Mouse (Mus musculus) MEL (cell line): ENCODE results near the gene Hpcal1.

Experiments used
- E2F4 ChIP-seq: IDR thresholded peaks from 2 replicates; pipeline ENCODE4 v1.6.1; 2011; ENCODE audit warnings: low read depth, low read length, improper control_type of control experiment, borderline replicate concordance
- EP300 ChIP-seq, 2 experiments: IDR thresholded peaks; 2 replicates each; pipeline ENCODE4 v1.6.1; 2011; ENCODE audit warnings: improper control_type of control experiment in 2 of 2, low read length in 2 of 2, low read depth in 1 of 2, mild to moderate bottlenecking in 1 of 2
- HCFC1 ChIP-seq: IDR thresholded peaks from 2 replicates; pipeline ENCODE4 v1.6.1; 2012; ENCODE audit warnings: low read depth, mild to moderate bottlenecking, inconsistent platforms, low read length, improper control_type of control experiment, moderate library complexity
- MAFK ChIP-seq: IDR thresholded peaks from 2 replicates; pipeline ENCODE4 v1.6.1; 2011; ENCODE audit warnings: low read depth, mild to moderate bottlenecking, low read length, improper control_type of control experiment, borderline replicate concordance
- MAX ChIP-seq: IDR thresholded peaks from 2 replicates; pipeline ENCODE4 v1.6.1; 2011; ENCODE audit warnings: low read length, improper control_type of control experiment
- POLR2A ChIP-seq, 2 experiments: IDR thresholded peaks; 2 replicates each; pipeline ENCODE4 v1.6.1; 2011 to 2012; ENCODE audit warnings: low read length in 2 of 2, mild to moderate bottlenecking in 2 of 2, control low read depth in 1 of 2, improper control_type of control experiment in 1 of 2, low read depth in 1 of 2, moderate library complexity in 1 of 2; ENCODE audit not compliant: control insufficient read depth in 1 of 2, insufficient read depth in 1 of 2, poor library complexity in 1 of 2
- TBP ChIP-seq: IDR thresholded peaks from 2 replicates; pipeline ENCODE4 v1.8.0; 2011; ENCODE audit warnings: low read depth, low read length, improper control_type of control experiment
- USF1 ChIP-seq: IDR thresholded peaks from 2 replicates; pipeline ENCODE4 v1.6.1; 2014; ENCODE audit warnings: low read depth, mild to moderate bottlenecking, inconsistent platforms, low read length, improper control_type of control experiment, moderate library complexity
- ZKSCAN1 ChIP-seq: IDR thresholded peaks from 2 replicates; pipeline ENCODE4 v1.6.1; 2012; ENCODE audit warnings: low read depth, mild to moderate bottlenecking, inconsistent platforms, low read length, improper control_type of control experiment, moderate library complexity
- ZNF384 ChIP-seq: IDR thresholded peaks from 2 replicates; pipeline ENCODE4 v1.6.1; 2012; ENCODE audit warnings: low read depth, mild to moderate bottlenecking, inconsistent platforms, low read length, improper control_type of control experiment

GRCm38 (mm10) chr12:17652216-17653050 is 38.2 kb upstream of the Hpcal1 start:
- no peak for TF ChIP-seq ZKSCAN1
- no peak for TF ChIP-seq EP300 (IDR thresholded peaks at IDR 0.05; ENCODE audit: low read depth in 1 of 2, low read length in 2 of 2)
- TF ChIP-seq MAX, result no peak
- no peak for TF ChIP-seq ZNF384
- no peak for TF ChIP-seq USF1
- TF ChIP-seq MAFK, result no peak
- no peak for TF ChIP-seq E2F4
- no peak for TF ChIP-seq POLR2A (IDR thresholded peaks at IDR 0.05; ENCODE audit: control insufficient read depth in 1 of 2, insufficient read depth in 1 of 2, low read depth in 1 of 2, low read length in 2 of 2, poor library complexity in 1 of 2)
- TF ChIP-seq TBP, result no peak
- TF ChIP-seq HCFC1, result no peak
